Mouse (Mus musculus): ENCODE data around the gene Tecr. TPM values are rescaled to one million over a fixed set of nuclear protein-coding genes. Genes with fewer than 3 reads are reported as not detected.

The Tecr gene
- polyA plus RNA-seq, 1 experiment from 2014 or later = 629 TPM

- no peaks in the 10 kb centered on the region for H3K9me3 ChIP-seq (ENCODE audit: control insufficient read depth, low read depth, low read length)
- peak overlapping the region; percentile 62 for H3K9ac ChIP-seq (replicated peaks; ENCODE audit: low read depth, low read length)
- H3K27ac ChIP-seq (ENCODE audit: low read length) = peak overlapping the region; percentile 87
- peak; percentile 99 for ATAC-seq (ENCODE audit: insufficient number of reproducible peaks, insufficient read depth, low FRiP score, low read depth)
- peaks cover 7% of the 10 kb centered on the region; the same call in 1 of the 2 replicates for H3K36me3 ChIP-seq (ENCODE audit: control insufficient read depth, insufficient read depth, low read length)
- peak overlapping the region; percentile 97 for H3K4me3 ChIP-seq (ENCODE audit: low read depth, low read length)
- H3K4me1 ChIP-seq (ENCODE audit: control insufficient read depth, insufficient read depth, low read length) = peaks cover 16% of the 10 kb centered on the region; the same call in 1 of the 2 replicates
- H3K4me2 ChIP-seq (replicated peaks; ENCODE audit: low read depth, low read length) = peak overlapping the region; percentile 73
- H3K27me3 ChIP-seq (ENCODE audit: control insufficient read depth, insufficient read depth, low read length) = no peaks in the 10 kb centered on the region
- under 1% methylated on average over 43 of the region's 43 CpGs for WGBS
Observed at GRCm38 (mm10) chr8:83594167-83595049, 13.4 kb downstream of the Tecr start.

DNA sequence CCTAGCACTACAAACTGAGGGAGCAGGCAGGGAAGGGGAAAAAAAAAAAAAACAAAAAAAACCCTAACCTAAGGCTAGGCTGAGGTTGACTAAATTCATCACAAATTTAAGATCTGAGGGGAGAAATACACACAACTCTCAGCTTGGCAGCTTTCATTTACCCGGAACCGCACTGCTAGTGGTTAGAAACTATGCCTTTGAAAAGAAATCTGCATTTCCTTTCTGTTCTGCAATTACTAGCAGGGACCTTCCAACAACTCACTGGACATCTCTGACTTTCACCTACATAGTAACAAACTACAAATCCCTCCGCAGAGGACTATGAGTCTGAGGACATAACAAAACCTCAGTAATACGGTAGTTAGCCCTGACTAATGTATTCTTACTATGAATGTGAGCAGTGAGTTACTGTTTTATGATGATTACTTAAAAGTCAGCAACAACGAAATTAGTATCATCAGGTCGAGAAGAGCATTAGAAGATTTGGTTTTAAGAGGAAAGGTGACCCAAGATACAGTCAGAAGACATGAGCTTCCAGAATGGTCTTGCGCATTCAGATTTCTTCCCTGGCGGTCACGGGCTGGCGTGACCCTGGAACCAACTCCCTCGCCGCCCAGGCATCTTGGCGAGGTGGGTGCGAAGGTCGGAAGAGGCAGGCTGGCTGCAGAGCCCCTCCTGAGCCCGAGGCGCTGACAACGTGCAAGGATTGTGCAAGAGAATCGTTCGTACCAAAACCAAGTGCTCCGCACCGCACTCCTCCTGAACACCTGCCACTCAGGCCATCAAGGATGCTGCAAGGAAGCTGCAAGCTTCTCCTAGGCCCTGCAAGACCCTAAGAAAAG is 14.2 kb downstream of the Tecr start:
- peak overlapping the region; percentile 87 for H3K27ac ChIP-seq (ENCODE audit: low read length)
- H3K9me3 ChIP-seq (ENCODE audit: control insufficient read depth, low read depth, low read length) = no peaks in the 10 kb centered on the region
- peak overlapping the region; percentile 97 for H3K4me3 ChIP-seq (ENCODE audit: low read depth, low read length)
- peak overlapping the region; percentile 62 for H3K9ac ChIP-seq (replicated peaks; ENCODE audit: low read depth, low read length)
- no peaks in the 10 kb centered on the region for H3K27me3 ChIP-seq (ENCODE audit: control insufficient read depth, insufficient read depth, low read length)
- peaks cover 7% of the 10 kb centered on the region; the same call in 1 of the 2 replicates for H3K36me3 ChIP-seq (ENCODE audit: control insufficient read depth, insufficient read depth, low read length)
- H3K4me1 ChIP-seq (ENCODE audit: control insufficient read depth, insufficient read depth, low read length) = peaks cover 16% of the 10 kb centered on the region; the same call in 1 of the 2 replicates
- H3K4me2 ChIP-seq (replicated peaks; ENCODE audit: low read depth, low read length) = peak overlapping the region; percentile 73
- no peak for ATAC-seq (ENCODE audit: insufficient number of reproducible peaks, insufficient read depth, low FRiP score, low read depth)
- 3% methylated on average over 22 of the region's 22 CpGs for WGBS

GRCm38 (mm10) chr8:83592682-83593081 is 15.1 kb downstream of the Tecr start:
- no peak overlapping the region for H3K27ac ChIP-seq (ENCODE audit: low read length)
- 53% methylated on average over 3 of the region's 3 CpGs for WGBS

DNA sequence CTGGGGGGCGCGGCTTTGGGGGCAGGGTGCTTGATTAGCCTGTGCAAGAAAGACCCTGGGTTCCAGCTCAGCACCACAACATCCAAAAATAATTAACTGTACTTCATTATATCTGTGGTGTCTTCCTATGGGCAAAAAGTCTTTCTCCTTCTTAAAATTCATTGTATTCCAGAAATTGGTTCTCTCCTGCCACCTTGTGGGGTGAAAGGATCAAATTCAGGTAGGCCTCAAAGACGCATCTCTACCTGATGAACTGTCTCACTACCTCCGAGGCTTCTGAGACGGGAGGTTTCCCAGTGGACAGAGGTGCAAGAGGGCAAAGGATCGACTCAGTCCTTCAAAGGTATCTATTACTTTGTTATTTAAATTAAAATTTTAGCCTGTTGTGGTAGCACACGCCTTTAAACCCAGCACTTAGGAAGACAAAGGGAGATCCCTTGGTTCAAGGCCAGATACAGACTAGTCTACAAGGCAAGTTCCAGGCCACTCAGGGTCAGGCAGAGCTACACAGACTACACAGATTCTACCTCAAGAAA is 17.2 kb downstream of the Tecr start:
- no peak overlapping the region for H3K4me3 ChIP-seq (ENCODE audit: low read depth, low read length)
- H3K27ac ChIP-seq (ENCODE audit: low read length) = no peak overlapping the region
- peaks cover 9% of the 10 kb centered on the region; the same call in 1 of the 2 replicates for H3K36me3 ChIP-seq (ENCODE audit: control insufficient read depth, insufficient read depth, low read length)
- no peaks in the 10 kb centered on the region for H3K9me3 ChIP-seq (ENCODE audit: control insufficient read depth, low read depth, low read length)
- no peak for ATAC-seq (ENCODE audit: insufficient number of reproducible peaks, insufficient read depth, low FRiP score, low read depth)
- WGBS = 84% methylated on average over 7 of the region's 7 CpGs
- H3K4me2 ChIP-seq (replicated peaks; ENCODE audit: low read depth, low read length) = no peak overlapping the region
- no peak overlapping the region for H3K9ac ChIP-seq (replicated peaks; ENCODE audit: low read depth, low read length)
- peaks cover 20% of the 10 kb centered on the region; the same call in 1 of the 2 replicates for H3K4me1 ChIP-seq (ENCODE audit: control insufficient read depth, insufficient read depth, low read length)
- H3K27me3 ChIP-seq (ENCODE audit: control insufficient read depth, insufficient read depth, low read length) = no peaks in the 10 kb centered on the region

More at GRCm38 (mm10) chr8:83592682-83593081, 15.1 kb downstream of the Tecr start:
- ATAC-seq (ENCODE audit: insufficient number of reproducible peaks, insufficient read depth, low FRiP score, low read depth) = no peak
- Histone ChIP-seq H3K27me3 (ENCODE audit: control insufficient read depth, insufficient read depth, low read length) (no peaks in the 10 kb centered on the region), H3K9ac (replicated peaks; ENCODE audit: low read depth, low read length) (peak overlapping the region; percentile 62), H3K4me3 (ENCODE audit: low read depth, low read length) (peak overlapping the region; percentile 97), H3K36me3 (ENCODE audit: control insufficient read depth, insufficient read depth, low read length) (peaks cover 9% of the 10 kb centered on the region; the same call in 1 of the 2 replicates), H3K9me3 (ENCODE audit: control insufficient read depth, low read depth, low read length) (no peaks in the 10 kb centered on the region), H3K4me1 (ENCODE audit: control insufficient read depth, insufficient read depth, low read length) (peaks cover 20% of the 10 kb centered on the region; the same call in 1 of the 2 replicates), H3K4me2 (replicated peaks; ENCODE audit: low read depth, low read length) (peak overlapping the region; percentile 73)

- Histone ChIP-seq H3K36me3 (ENCODE audit: control insufficient read depth, insufficient read depth, low read length) (peaks cover 9% of the 10 kb centered on the region; the same call in 1 of the 2 replicates), H3K4me3 (ENCODE audit: low read depth, low read length) (no peak overlapping the region), H3K9me3 (ENCODE audit: control insufficient read depth, low read depth, low read length) (no peaks in the 10 kb centered on the region), H3K4me2 (replicated peaks; ENCODE audit: low read depth, low read length) (no peak overlapping the region), H3K27me3 (ENCODE audit: control insufficient read depth, insufficient read depth, low read length) (no peaks in the 10 kb centered on the region), H3K27ac (ENCODE audit: low read length) (no peak overlapping the region), H3K4me1 (ENCODE audit: control insufficient read depth, insufficient read depth, low read length) (peaks cover 20% of the 10 kb centered on the region; the same call in 1 of the 2 replicates), H3K9ac (replicated peaks; ENCODE audit: low read depth, low read length) (no peak overlapping the region)
- ATAC-seq (ENCODE audit: insufficient number of reproducible peaks, insufficient read depth, low FRiP score, low read depth) = no peak
- WGBS = 89% methylated on average over 5 of the region's 5 CpGs
Observed at GRCm38 (mm10) chr8:83588886-83589285, 18.9 kb downstream of the Tecr start.

- H3K4me3 ChIP-seq (ENCODE audit: low read depth, low read length) = no peak overlapping the region
- H3K36me3 ChIP-seq (ENCODE audit: control insufficient read depth, insufficient read depth, low read length) = peaks cover 9% of the 10 kb centered on the region; the same call in 1 of the 2 replicates
- no peak for ATAC-seq (ENCODE audit: insufficient number of reproducible peaks, insufficient read depth, low FRiP score, low read depth)
- no peak overlapping the region for H3K27ac ChIP-seq (ENCODE audit: low read length)
- H3K9me3 ChIP-seq (ENCODE audit: control insufficient read depth, low read depth, low read length) = no peaks in the 10 kb centered on the region
- no peak overlapping the region for H3K4me2 ChIP-seq (replicated peaks; ENCODE audit: low read depth, low read length)
- H3K4me1 ChIP-seq (ENCODE audit: control insufficient read depth, insufficient read depth, low read length) = peaks cover 12% of the 10 kb centered on the region; the same call in 1 of the 2 replicates
- no peak overlapping the region for H3K9ac ChIP-seq (replicated peaks; ENCODE audit: low read depth, low read length)
- H3K27me3 ChIP-seq (ENCODE audit: control insufficient read depth, insufficient read depth, low read length) = no peaks in the 10 kb centered on the region
- 74% methylated on average over 6 of the region's 6 CpGs for WGBS
Observed at GRCm38 (mm10) chr8:83587644-83588043, 20.1 kb downstream of the Tecr start.

DNA sequence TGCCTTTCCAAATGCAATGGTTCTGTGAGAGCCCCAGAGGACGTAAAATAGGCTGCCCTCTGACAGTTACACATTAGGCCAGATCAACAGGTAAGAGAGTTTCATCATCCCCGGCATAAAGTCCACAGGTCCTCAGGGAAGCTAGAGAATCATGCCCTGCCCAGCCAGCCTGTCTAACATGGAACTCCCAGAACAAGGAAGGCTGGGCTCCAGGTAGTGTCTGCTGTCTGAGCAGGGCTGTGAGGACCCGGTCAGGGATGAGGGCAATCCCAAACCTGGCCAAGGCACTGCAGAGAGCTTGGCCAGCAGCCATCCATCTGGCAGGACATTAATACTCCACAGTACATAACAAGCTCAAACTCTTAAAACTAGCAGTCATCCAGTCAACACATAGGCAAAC is 22.4 kb downstream of the Tecr start:
- H3K9me3 ChIP-seq (ENCODE audit: control insufficient read depth, low read depth, low read length) = no peaks in the 10 kb centered on the region
- no peak overlapping the region for H3K27ac ChIP-seq (ENCODE audit: low read length)
- H3K9ac ChIP-seq (replicated peaks; ENCODE audit: low read depth, low read length) = no peak overlapping the region
- no peak overlapping the region for H3K4me3 ChIP-seq (ENCODE audit: low read depth, low read length)
- no peak overlapping the region for H3K4me2 ChIP-seq (replicated peaks; ENCODE audit: low read depth, low read length)
- ATAC-seq (ENCODE audit: insufficient number of reproducible peaks, insufficient read depth, low FRiP score, low read depth) = no peak
- 69% methylated on average over 3 of the region's 3 CpGs for WGBS
- H3K27me3 ChIP-seq (ENCODE audit: control insufficient read depth, insufficient read depth, low read length) = no peaks in the 10 kb centered on the region
- H3K36me3 ChIP-seq (ENCODE audit: control insufficient read depth, insufficient read depth, low read length) = peaks cover 7% of the 10 kb centered on the region
- H3K4me1 ChIP-seq (ENCODE audit: control insufficient read depth, insufficient read depth, low read length) = peaks cover 4% of the 10 kb centered on the region; the same call in 1 of the 2 replicates

DNA sequence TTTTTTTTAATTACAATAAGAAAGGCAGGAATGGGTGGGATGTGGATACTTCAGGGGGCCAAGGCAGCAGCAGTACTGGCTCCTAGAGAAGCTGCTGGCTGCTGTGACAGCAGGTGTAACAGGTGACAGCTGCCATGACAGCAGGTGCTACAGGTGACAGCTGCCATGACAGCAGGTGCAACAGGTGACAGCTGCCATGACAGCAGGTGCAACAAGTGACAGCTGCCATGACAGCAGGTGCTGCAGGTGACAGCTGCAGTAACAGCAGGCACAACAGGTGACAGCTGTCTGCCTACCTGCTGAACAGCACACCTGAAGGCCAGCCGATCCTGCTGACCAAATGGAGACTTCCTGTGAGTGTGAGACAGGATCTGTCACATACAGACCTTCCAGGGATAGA is 23.0 kb downstream of the Tecr start:
- Histone ChIP-seq H3K4me1 (ENCODE audit: control insufficient read depth, insufficient read depth, low read length) (peaks cover 4% of the 10 kb centered on the region; the same call in 1 of the 2 replicates), H3K36me3 (ENCODE audit: control insufficient read depth, insufficient read depth, low read length) (peaks cover 4% of the 10 kb centered on the region), H3K27me3 (ENCODE audit: control insufficient read depth, insufficient read depth, low read length) (no peaks in the 10 kb centered on the region), H3K4me3 (ENCODE audit: low read depth, low read length) (no peak overlapping the region), H3K9ac (replicated peaks; ENCODE audit: low read depth, low read length) (no peak overlapping the region), H3K9me3 (ENCODE audit: control insufficient read depth, low read depth, low read length) (no peaks in the 10 kb centered on the region), H3K4me2 (replicated peaks; ENCODE audit: low read depth, low read length) (no peak overlapping the region), H3K27ac (ENCODE audit: low read length) (no peak overlapping the region)
- 90% methylated on average over 1 of the region's 1 CpGs for WGBS
- no peak for ATAC-seq (ENCODE audit: insufficient number of reproducible peaks, insufficient read depth, low FRiP score, low read depth)

Measured in stomach, embryonic 14.5 days (tissue).